Mouse (Mus musculus): ENCODE results near the gene Lyrm9.

Gene Lyrm9

DNA sequence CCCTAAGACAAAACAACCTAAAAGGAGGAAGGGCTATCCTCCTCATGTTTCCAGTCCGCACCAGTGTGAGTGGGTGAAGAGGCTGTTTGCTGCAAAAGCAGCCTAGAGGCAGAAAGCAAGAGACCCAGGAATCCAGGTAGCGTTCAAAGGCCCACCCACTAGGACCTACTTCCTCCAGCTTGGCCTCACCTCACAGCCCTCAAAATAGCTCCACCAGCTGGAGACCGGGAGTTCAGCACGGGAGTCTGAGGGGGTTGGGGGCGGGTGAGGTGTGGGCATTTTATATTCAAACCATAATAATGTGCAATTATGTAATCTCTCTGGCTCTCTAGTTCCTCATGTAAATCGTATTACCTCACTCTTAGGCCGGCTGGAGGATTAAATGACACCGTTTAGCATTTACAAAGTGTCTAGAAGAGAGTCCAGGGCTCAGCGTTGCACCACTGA lies 20.7 kb upstream of the Lyrm9 start:
- Histone ChIP-seq H3K4me3 (replicated peaks; ENCODE audit: low read length) (no peak overlapping the region), H3K9me3 (ENCODE audit: low read length) (no peaks in the 10 kb centered on the region), H3K4me1 (replicated peaks; ENCODE audit: low read depth, low read length) (peaks cover 33% of the 10 kb centered on the region), H3K36me3 (ENCODE audit: insufficient read depth, low read length) (no peaks in the 10 kb centered on the region), H3K27me3 (ENCODE audit: insufficient read depth, low read length) (peaks cover 91% of the 10 kb centered on the region)
- TF ChIP-seq CTCF (conservative IDR thresholded peaks at IDR 0.05; ENCODE audit: low read length), result no peak; the same call in 1 of the 2 replicates
- no peak for TF ChIP-seq POU5F1 (IDR thresholded peaks at IDR 0.05; ENCODE audit: borderline replicate concordance, low read length)
- no peak for TF ChIP-seq NANOG (IDR thresholded peaks at IDR 0.05; ENCODE audit: borderline replicate concordance, low read length)

DNA sequence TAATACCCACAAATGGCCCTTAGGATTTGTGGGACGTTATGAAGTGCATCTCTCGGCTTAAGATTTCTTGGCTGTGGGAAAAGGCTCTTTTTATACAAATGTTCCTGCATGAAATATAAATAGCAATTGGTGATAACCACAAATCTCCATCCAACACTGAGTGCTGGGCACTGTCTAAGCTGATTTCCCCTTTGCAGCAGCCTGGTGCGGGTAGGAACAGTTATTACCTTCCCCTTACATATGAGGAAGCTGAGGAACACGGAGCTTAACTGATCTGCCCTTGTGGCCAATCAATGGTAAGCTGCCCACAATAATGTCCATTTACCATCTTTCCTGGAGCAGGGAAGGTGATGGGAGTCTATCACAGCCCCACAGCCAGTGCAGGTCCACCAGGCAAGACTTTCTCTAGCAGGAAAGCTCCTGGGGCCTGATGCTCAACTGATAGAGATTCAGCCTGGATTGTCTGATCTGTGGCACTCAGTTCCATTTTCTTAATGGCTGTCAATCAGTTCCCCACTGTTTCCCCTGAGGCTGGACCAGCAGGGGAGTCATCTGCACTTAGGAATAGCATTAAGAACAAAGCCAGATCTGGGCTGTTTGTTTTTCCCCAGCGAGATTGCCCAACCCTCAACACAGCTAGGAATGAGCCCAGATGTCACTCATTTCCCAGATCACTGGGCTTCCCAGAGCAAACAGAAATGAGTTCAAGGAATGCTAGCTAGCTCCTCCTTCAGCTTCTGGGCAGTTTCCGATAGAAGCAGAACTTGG lies 18.9 kb upstream of the Lyrm9 start:
- peaks cover 91% of the 10 kb centered on the region for H3K27me3 ChIP-seq (ENCODE audit: insufficient read depth, low read length)

DNA sequence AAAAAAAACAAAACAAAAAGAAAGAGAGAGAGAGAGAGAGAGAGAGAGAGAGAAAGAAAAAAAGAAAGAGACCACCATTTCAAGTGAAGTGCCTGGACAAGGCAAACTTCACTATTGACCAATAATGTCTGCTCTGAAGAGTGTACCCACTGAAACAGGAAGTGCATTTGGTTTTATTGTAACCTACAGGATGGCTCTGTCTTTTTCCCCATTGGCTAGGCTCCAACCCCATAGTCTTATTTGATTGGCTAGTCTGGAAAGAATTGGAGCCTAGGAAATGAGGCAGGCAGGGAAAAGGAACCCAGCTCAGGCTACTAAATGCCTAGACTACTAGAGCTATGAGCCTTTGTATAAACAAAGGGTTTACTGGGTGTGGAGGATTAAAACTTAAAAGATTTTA lies 17.0 kb upstream of the Lyrm9 start:
- Histone ChIP-seq H3K4me1 (replicated peaks; ENCODE audit: low read depth, low read length) (peaks cover 23% of the 10 kb centered on the region), H3K9me3 (ENCODE audit: low read length) (no peaks in the 10 kb centered on the region), H3K27me3 (ENCODE audit: insufficient read depth, low read length) (peaks cover 90% of the 10 kb centered on the region), H3K36me3 (ENCODE audit: insufficient read depth, low read length) (no peaks in the 10 kb centered on the region), H3K4me3 (replicated peaks; ENCODE audit: low read length) (no peak overlapping the region)
- no peak for TF ChIP-seq POU5F1 (IDR thresholded peaks at IDR 0.05; ENCODE audit: borderline replicate concordance, low read length)
- no peak for TF ChIP-seq NANOG (IDR thresholded peaks at IDR 0.05; ENCODE audit: borderline replicate concordance, low read length)
- no peak for TF ChIP-seq CTCF (conservative IDR thresholded peaks at IDR 0.05; ENCODE audit: low read length)

More for the DNA sequence above, 18.9 kb upstream of the Lyrm9 start:
- H3K4me1 ChIP-seq (replicated peaks; ENCODE audit: low read depth, low read length), result peaks cover 33% of the 10 kb centered on the region
- no peaks in the 10 kb centered on the region for H3K36me3 ChIP-seq (ENCODE audit: insufficient read depth, low read length)
- no peak overlapping the region for H3K4me3 ChIP-seq (replicated peaks; ENCODE audit: low read length)
- TF ChIP-seq POU5F1 (IDR thresholded peaks at IDR 0.05; ENCODE audit: borderline replicate concordance, low read length) (no peak), NANOG (IDR thresholded peaks at IDR 0.05; ENCODE audit: borderline replicate concordance, low read length) (peak; percentile 99), CTCF (conservative IDR thresholded peaks at IDR 0.05; ENCODE audit: low read length) (no peak)
- no peaks in the 10 kb centered on the region for H3K9me3 ChIP-seq (ENCODE audit: low read length)

DNA sequence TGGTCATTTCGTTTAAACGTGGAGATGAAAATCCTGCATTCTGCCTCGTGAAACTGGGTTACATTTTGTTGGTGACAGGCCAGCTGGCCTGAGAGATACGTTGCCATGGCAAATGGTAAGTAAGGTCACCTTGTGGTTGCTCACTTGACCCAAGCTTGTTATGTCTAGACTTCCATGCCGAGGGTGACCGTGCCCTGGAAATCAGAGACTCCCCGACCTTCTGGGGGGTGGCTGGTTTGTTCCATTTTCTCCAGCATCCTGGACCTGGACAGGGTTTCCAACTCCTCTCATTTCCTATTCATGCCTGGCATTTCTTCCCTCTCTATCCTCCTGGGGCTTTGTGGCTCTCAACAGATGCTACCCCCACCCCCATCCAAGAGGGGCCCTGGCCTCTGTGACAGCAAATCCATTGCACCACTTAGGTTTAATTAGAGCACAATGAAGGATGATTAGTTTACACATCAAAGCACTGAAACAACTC lies 11.9 kb upstream of the Lyrm9 start:
- no peaks in the 10 kb centered on the region for H3K4me1 ChIP-seq (replicated peaks; ENCODE audit: low read depth, low read length)
- H3K4me3 ChIP-seq (replicated peaks; ENCODE audit: low read length), result no peak overlapping the region
- H3K9me3 ChIP-seq (ENCODE audit: low read length), result no peaks in the 10 kb centered on the region
- no peaks in the 10 kb centered on the region for H3K36me3 ChIP-seq (ENCODE audit: insufficient read depth, low read length)
- TF ChIP-seq POU5F1 (IDR thresholded peaks at IDR 0.05; ENCODE audit: borderline replicate concordance, low read length), result no peak
- no peak for TF ChIP-seq CTCF (conservative IDR thresholded peaks at IDR 0.05; ENCODE audit: low read length)
- TF ChIP-seq NANOG (IDR thresholded peaks at IDR 0.05; ENCODE audit: borderline replicate concordance, low read length), result no peak
- H3K27me3 ChIP-seq (ENCODE audit: insufficient read depth, low read length), result peaks cover 91% of the 10 kb centered on the region

DNA sequence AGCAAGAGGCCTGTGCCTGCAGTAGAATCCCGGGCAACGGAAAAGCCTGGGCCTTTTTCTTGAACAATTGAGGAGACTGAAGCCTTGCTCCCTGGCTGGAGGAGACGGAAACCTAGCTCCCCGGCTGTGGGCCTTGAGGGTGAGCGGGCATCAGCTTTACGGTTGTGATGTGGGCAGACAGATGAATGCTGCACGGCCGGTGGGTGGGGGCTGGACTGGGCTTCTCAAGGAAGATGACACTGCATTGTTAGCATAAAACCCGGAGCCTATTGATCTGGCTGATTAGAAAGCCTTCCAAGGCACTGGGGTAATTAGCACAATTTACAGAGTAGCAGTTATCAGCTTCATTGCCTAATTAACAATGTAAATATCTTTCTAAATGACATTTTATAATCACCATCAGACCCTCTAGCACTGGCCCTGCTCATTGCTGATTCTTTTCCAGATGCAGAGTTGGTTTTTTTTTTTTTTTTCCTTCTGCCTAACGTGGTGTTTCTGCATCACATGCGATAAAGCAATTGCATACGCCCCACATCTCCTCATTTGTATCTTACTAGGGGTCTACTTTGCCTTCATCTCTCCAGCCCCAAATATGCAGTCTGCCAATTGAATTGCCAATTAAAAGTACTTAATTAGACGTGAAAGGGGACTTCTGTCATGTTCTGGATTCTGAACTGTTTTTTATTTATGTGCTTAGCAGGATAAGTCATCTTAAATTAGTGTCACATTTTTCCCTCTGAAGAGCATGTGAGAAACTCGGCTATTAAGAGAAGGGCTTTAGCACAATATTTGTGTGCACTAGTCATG lies 10.2 kb upstream of the Lyrm9 start:
- Histone ChIP-seq H3K27me3 (ENCODE audit: insufficient read depth, low read length) (peaks cover 92% of the 10 kb centered on the region), H3K9me3 (ENCODE audit: low read length) (no peaks in the 10 kb centered on the region), H3K36me3 (ENCODE audit: insufficient read depth, low read length) (no peaks in the 10 kb centered on the region), H3K4me3 (replicated peaks; ENCODE audit: low read length) (no peak overlapping the region), H3K4me1 (replicated peaks; ENCODE audit: low read depth, low read length) (peaks cover 15% of the 10 kb centered on the region)
- TF ChIP-seq POU5F1 (IDR thresholded peaks at IDR 0.05; ENCODE audit: borderline replicate concordance, low read length), result no peak
- TF ChIP-seq CTCF (conservative IDR thresholded peaks at IDR 0.05; ENCODE audit: low read length), result no peak
- TF ChIP-seq NANOG (IDR thresholded peaks at IDR 0.05; ENCODE audit: borderline replicate concordance, low read length), result no peak

DNA sequence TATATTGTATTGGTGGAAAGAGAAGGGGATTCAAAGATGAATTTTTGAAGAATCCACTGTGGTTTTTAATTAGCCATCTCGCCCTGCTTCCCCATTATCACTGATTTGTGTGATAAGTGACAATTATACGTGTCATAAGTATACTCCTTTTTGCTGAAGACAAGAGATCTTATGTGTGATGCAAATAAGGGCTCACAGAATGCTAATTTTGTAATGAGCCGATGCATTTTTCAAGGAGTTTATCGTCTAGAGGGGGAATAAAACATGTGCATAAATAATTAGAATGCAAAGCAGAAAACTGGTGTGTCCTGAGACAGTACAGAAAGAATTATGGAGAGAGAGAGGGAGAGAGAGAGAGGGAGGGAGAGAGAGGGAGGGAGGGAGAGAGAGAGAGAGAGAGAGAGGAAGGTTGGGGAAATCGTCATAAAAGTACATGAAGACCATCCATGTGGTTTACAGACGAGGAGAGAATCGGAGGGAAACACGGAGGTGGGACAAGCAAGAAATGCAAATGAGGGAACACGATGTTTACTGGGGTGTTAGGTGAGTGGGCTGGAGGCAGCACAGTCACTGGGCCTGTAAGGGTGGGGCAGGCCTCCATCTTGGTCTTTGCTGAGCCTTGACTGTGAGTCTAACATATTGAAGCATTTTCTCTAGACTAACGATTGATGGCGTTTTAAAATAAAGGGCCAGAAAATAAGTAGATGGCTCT lies 8.9 kb upstream of the Lyrm9 start:
- Histone ChIP-seq H3K9me3 (ENCODE audit: low read length) (no peaks in the 10 kb centered on the region), H3K27me3 (ENCODE audit: insufficient read depth, low read length) (peaks cover 91% of the 10 kb centered on the region), H3K4me1 (replicated peaks; ENCODE audit: low read depth, low read length) (peaks cover 21% of the 10 kb centered on the region), H3K36me3 (ENCODE audit: insufficient read depth, low read length) (no peaks in the 10 kb centered on the region), H3K4me3 (replicated peaks; ENCODE audit: low read length) (no peak overlapping the region)
- TF ChIP-seq CTCF (conservative IDR thresholded peaks at IDR 0.05; ENCODE audit: low read length), result no peak
- no peak for TF ChIP-seq POU5F1 (IDR thresholded peaks at IDR 0.05; ENCODE audit: borderline replicate concordance, low read length)
- TF ChIP-seq NANOG (IDR thresholded peaks at IDR 0.05; ENCODE audit: borderline replicate concordance, low read length), result no peak

DNA sequence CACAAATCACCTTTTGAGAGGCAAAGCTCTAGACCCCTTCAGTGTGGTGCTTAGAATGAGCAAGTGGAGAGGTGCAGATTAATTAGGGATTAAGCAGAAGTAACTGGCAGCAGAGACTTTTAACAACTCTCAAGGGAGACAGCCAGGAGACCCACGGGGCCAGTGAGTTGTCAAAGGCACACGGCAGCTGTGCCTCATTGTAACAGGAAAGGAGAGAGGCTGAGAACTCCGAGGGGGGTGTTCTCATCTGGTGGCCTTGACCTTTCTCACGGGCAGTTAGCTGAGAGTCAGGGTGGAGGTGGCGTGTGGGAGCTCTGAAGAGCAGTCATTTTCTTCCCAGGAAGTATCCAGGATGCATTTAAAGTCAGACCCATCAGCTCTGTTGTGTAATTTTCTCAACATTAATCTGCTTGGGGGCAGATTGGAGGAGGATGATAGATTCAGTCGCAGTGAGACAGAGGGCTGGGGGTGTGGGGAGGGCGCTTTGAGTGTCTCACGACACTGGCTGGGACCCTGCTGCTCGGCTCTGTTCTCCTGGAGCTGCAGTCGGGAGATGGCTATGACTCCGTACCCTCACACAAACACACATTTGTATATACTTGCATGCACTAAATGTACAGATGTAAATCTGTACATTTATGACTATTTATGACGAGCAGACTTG lies 5.9 kb upstream of the Lyrm9 start:
- H3K36me3 ChIP-seq (ENCODE audit: insufficient read depth, low read length), result no peaks in the 10 kb centered on the region
- no peaks in the 10 kb centered on the region for H3K9me3 ChIP-seq (ENCODE audit: low read length)
- H3K27me3 ChIP-seq (ENCODE audit: insufficient read depth, low read length), result peaks cover 78% of the 10 kb centered on the region
- H3K4me3 ChIP-seq (replicated peaks; ENCODE audit: low read length), result no peak overlapping the region
- TF ChIP-seq POU5F1 (IDR thresholded peaks at IDR 0.05; ENCODE audit: borderline replicate concordance, low read length) (no peak), NANOG (IDR thresholded peaks at IDR 0.05; ENCODE audit: borderline replicate concordance, low read length) (no peak), CTCF (conservative IDR thresholded peaks at IDR 0.05; ENCODE audit: low read length) (no peak)
- H3K4me1 ChIP-seq (replicated peaks; ENCODE audit: low read depth, low read length), result peaks cover 21% of the 10 kb centered on the region

All from E14TG2a.4 (cell line).